Mouse (Mus musculus) lung, postnatal 0 days (tissue): ENCODE data around the gene Skp1a. TPM values are rescaled to one million over a fixed set of nuclear protein-coding genes. Genes with fewer than 3 reads are reported as not detected.
A peak's percentile ranks its signal among the peaks of the same experiment; 100 is the strongest.

Source experiments
- ATAC-seq: fragments of 200-750 bp; cut with Nextera tagmentation; 2 replicates; pipeline ENCODE4 v1.8.0; 2017; ENCODE audit warnings: moderate library complexity
- DNase-seq: peaks from one replicate; pipeline ENCODE4 v3.0.0-alpha.2; 2016; ENCODE audit warnings: low spot score
- H3K27ac ChIP-seq: fragments of 300-500 bp; sonication (generic); 2 replicates; pipeline ENCODE4 v1.5.1; 2014; ENCODE audit warnings: antibody characterized with exemption, mild to moderate bottlenecking, low read length, mixed read lengths
- H3K27me3 ChIP-seq: fragments of 300-500 bp; sonication (generic); replicated peaks from 2 replicates; pipeline ENCODE4 v1.6.1; 2014; ENCODE audit warnings: low read length, mixed read lengths; ENCODE audit not compliant: insufficient read depth
- H3K36me3 ChIP-seq: fragments of 300-500 bp; sonication (generic); 2 replicates; pipeline ENCODE4 v1.6.1; 2014; ENCODE audit warnings: low read length, mixed read lengths; ENCODE audit not compliant: insufficient read depth
- H3K4me1 ChIP-seq: fragments of 300-500 bp; sonication (generic); 2 replicates; pipeline ENCODE4 v1.6.1; 2014; ENCODE audit warnings: antibody characterized with exemption, low read depth, low read length, mixed read lengths; ENCODE audit not compliant: insufficient read depth
- H3K4me2 ChIP-seq: fragments of 300-500 bp; sonication (generic); replicated peaks from 2 replicates; pipeline ENCODE4 v1.6.1; 2014; ENCODE audit warnings: low read depth, mild to moderate bottlenecking, low read length, moderate library complexity, mixed read lengths
- H3K4me3 ChIP-seq: fragments of 300-500 bp; sonication (generic); 2 replicates; pipeline ENCODE4 v1.5.1; 2014; ENCODE audit warnings: low read depth, low read length
- H3K9ac ChIP-seq: fragments of 300-500 bp; sonication (generic); replicated peaks from 2 replicates; pipeline ENCODE4 v1.6.1; 2014; ENCODE audit warnings: low read depth, mild to moderate bottlenecking
- H3K9me3 ChIP-seq: fragments of 300-500 bp; sonication (generic); 2 replicates; pipeline ENCODE4 v1.6.1; 2016; ENCODE audit warnings: low read length, mixed read lengths
- CTCF ChIP-seq: IDR thresholded peaks from 2 replicates; pipeline ENCODE4 v1.5.1; 2016; ENCODE audit warnings: antibody characterized with exemption, mild to moderate bottlenecking
- EP300 ChIP-seq: IDR thresholded peaks from 2 replicates; pipeline ENCODE4 v1.6.1; 2016; ENCODE audit warnings: antibody characterized with exemption, mild to moderate bottlenecking, control low read depth
- WGBS: fragments of 180-500 bp; shearing (Covaris S2); extraction: QIAGEN DNeasy Blood & Tissue Kit; methylation state at CpG from one replicate; pipeline ENCODE4 v1.1.7; 2014; 5-methylcytosine and 5-hydroxymethylcytosine counted together
- polyA plus RNA-seq: library from polyadenylated mRNA; unstranded; fragments of >200 nt; fragmentation: Nextera tagmentation; extraction: Ambion mirVana; gene quantifications from 2 replicates; pipeline ENCODE4 v1.2.1, GENCODE M21; 2015

Skp1a gene
- polyA plus RNA-seq, 1 experiment from 2014 or later = 552 TPM

DNA sequence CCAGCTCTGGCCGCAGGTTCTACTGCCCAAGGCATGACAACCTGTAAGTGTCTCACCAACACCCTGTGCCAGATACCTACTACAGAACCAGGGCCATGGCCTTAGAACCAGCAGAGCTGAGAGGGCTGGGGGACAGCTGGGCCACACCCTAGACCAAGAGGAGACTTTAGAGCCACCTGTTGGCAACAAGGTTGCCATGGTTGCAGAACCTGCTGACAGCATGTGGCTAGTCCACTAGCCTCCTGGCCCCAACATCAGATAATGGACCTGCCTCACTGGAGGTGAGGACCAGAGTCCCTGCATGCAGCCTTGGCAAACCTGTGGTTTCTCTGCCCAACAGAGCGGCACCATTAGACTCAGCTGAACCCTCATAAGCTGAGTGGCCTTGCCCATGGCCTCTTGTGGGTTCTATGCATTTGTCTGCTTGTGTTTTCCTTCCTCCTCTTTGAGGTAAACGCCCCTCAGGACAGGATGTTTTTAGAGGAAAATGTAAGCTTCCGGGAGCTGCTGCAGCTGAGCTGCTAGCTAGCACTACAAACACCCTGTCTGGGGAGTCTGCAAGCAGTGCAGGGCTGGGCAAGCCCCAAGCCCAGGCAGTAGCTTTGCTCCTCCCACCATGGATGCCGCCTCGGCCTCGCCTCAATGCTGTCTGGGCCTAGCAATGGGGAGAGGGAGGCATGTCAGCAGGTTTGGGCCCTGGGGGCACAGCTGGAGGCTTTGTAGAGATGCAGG, 36.5 kb downstream of the Skp1a start:
- Histone ChIP-seq H3K36me3 (no peaks in the 10 kb centered on the region), H3K4me3 (no peak overlapping the region), H3K9me3 (no peaks in the 10 kb centered on the region), H3K27ac (peak overlapping the region; percentile 76), H3K27me3 (no peaks in the 10 kb centered on the region), H3K9ac (no peak overlapping the region), H3K4me2 (no peak overlapping the region), H3K4me1 (peaks cover 43% of the 10 kb centered on the region)
- WGBS = 51% methylated on average over 7 of the region's 7 CpGs
- peak; percentile 92 for TF ChIP-seq EP300
- no peak for TF ChIP-seq CTCF
- peak; percentile 53 for ATAC-seq
- peak; percentile 63 for DNase-seq

DNA sequence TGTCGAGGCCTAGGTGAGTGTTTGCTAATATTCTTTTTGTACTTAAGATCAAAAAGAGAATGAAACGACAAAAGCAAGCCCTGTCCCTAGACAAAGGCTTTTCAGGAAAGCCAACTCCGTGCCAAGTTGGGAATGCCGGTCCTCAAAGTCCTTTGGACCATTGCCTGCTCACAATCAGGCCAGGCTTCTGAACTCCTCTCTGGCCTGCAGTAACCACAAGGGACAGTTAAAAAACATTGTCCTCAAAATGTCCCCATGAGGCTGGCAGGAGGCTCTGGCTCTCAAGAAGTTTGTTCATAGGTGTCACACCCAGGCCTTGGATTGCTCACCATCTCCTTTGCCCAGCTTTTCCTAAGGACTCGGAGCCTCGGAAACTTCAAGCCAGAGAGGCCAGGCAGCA, 38.0 kb downstream of the Skp1a start:
- WGBS = 29% methylated on average over 6 of the region's 6 CpGs
- no peak overlapping the region for H3K4me3 ChIP-seq
- H3K4me2 ChIP-seq = no peak overlapping the region
- ATAC-seq = no peak
- no peaks in the 10 kb centered on the region for H3K27me3 ChIP-seq
- H3K4me1 ChIP-seq = peaks cover 47% of the 10 kb centered on the region
- H3K27ac ChIP-seq = peak overlapping the region; percentile 22; the same call in 1 of the 2 replicates
- no peaks in the 10 kb centered on the region for H3K36me3 ChIP-seq
- no peak overlapping the region for H3K9ac ChIP-seq
- H3K9me3 ChIP-seq = no peaks in the 10 kb centered on the region
- DNase-seq = no peak
- TF ChIP-seq EP300 (no peak), CTCF (no peak)

DNA sequence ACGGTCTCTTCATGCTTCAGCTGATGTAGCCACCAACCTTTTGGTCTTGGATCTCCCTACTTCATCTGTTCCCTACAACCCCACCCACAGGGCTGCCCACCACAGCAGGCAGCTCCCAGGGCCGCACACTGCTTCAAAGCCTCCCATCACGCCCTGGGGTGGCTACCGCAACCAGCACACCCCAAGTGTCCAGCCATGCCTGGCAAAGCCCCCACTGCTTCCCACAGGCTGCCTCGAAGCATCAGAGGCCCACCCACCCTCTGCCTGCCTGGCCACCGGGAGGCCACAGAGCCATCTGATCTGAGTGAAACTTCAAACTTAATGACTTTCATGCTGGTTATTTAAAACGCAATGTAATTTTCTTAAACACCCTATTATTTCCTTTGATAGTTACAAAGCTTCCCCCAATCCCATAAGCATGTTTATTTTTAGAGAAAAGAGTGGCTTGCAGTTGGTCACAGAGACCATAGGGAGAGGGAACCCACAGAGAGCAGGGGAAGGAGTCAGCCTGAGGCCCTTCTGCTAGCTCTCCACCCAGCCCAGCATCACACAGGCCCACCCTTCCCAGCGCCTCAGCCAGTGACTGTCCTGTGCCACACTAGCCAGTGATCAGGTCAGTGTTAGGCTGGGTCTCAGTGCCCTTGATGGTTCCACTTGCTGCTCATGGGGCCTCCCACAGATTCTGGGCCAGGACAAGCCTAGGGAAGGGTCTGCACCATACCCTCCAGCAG, 40.1 kb downstream of the Skp1a start:
- 67% methylated on average over 8 of the region's 8 CpGs for WGBS
- TF ChIP-seq EP300 (no peak), CTCF (no peak)
- Histone ChIP-seq H3K4me2 (no peak overlapping the region), H3K9me3 (no peaks in the 10 kb centered on the region), H3K4me1 (peaks cover 37% of the 10 kb centered on the region), H3K27me3 (no peaks in the 10 kb centered on the region), H3K4me3 (no peak overlapping the region), H3K27ac (peak overlapping the region; percentile 71; the same call in 1 of the 2 replicates), H3K36me3 (no peaks in the 10 kb centered on the region), H3K9ac (no peak overlapping the region)
- DNase-seq (no peak), ATAC-seq (no peak)

DNA sequence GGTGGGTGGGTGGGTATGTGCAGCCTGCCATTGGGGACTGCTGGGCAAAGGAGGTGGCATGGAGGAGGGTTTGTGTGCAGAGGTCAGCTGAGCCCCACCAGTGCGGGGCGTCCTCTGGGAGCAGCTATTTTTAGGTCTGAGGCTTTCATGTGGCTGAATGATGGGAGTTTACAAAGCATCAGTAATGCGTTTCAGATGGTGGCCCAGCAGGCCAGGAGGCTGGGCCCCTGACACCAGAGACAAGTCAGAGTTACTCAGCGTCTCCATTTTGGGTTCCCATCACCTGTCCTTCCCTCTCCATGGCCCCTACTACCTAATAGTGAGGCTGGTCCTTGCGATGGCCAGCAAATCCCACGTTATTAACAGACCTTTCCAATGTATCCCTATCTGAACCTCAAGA, 40.8 kb downstream of the Skp1a start:
- Histone ChIP-seq H3K4me2 (no peak overlapping the region), H3K4me1 (peaks cover 37% of the 10 kb centered on the region), H3K36me3 (no peaks in the 10 kb centered on the region), H3K9ac (no peak overlapping the region), H3K27me3 (no peaks in the 10 kb centered on the region), H3K9me3 (no peaks in the 10 kb centered on the region), H3K27ac (peak overlapping the region; percentile 71), H3K4me3 (no peak overlapping the region)
- WGBS = 67% methylated on average over 6 of the region's 6 CpGs
- no peak for TF ChIP-seq EP300
- TF ChIP-seq CTCF = 0 out of 2 replicates have a peak, but pooled peaks have one; percentile 4
- no peak for DNase-seq
- no peak for ATAC-seq

DNA sequence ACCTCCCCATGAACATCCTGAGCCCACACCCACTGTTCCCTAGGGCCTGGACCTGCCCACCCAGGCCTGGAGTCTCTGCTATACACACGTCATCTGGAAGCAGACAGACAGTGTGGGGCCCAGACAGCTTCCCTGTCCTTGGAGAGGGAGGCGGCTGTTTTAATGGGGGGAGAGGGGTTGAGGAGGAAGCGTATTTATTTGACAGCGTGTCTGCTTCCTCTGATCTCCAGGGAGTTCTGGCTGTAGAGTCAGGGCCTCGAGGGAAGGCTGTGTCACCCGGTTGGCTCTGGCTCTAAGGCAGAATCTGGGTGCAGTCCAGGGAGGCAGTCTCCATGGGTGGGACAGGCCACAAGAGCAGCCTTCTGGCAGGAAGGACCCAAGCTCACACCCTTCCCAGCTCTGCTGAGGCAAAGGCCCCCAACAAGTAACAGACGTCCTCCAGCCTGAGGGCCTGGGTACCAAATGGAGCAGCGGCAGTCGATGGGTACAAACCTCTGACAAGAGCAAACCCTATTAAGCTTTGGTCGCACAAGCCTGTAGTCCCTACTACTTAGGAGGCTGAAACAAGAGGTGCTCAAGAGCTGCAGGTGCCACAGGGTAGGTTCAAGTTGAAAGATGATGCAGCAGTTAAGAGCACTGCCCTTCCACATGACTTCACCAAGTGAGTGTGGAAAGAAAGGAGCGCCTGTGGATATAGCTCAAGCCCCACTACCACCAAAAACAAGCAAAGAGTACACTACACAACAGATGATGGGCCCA, 41.6 kb downstream of the Skp1a start:
- DNase-seq (peak; percentile 89), ATAC-seq (peak; percentile 93)

DNA sequence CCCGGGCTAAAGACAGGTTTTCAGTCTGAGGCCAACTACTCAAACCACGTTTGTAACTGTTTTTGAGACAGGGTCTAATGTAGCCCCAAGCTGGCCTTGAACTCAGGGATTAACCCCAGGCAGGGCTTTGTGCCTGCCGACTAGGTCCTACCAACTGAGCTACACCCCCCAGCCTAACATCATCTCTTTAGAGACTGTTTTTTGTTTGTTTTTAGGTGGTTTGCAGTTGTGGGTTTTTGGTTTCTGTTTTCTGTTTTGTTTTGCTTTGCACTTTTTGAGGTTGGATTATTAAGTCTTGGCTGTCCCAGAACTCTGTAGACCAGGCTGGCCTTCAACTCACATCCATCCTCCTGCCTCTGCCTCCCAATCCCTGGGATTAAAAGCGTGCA, 42.1 kb downstream of the Skp1a start:
- Histone ChIP-seq H3K4me1 (peaks cover 30% of the 10 kb centered on the region), H3K9me3 (no peaks in the 10 kb centered on the region), H3K27me3 (no peaks in the 10 kb centered on the region), H3K36me3 (no peaks in the 10 kb centered on the region), H3K27ac (peak overlapping the region; percentile 64; the same call in 1 of the 2 replicates), H3K4me2 (no peak overlapping the region), H3K9ac (no peak overlapping the region), H3K4me3 (no peak overlapping the region)
- no peak for DNase-seq
- TF ChIP-seq EP300 (no peak), CTCF (no peak)
- no peak for ATAC-seq
- 69% methylated on average over 4 of the region's 4 CpGs for WGBS

More for the DNA sequence above, 41.6 kb downstream of the Skp1a start:
- peak overlapping the region; percentile 71 for H3K27ac ChIP-seq
- no peak overlapping the region for H3K4me2 ChIP-seq
- H3K9me3 ChIP-seq = no peaks in the 10 kb centered on the region
- WGBS = 50% methylated on average over 11 of the region's 11 CpGs
- no peak overlapping the region for H3K9ac ChIP-seq
- no peaks in the 10 kb centered on the region for H3K36me3 ChIP-seq
- peaks cover 33% of the 10 kb centered on the region for H3K4me1 ChIP-seq
- H3K4me3 ChIP-seq = no peak overlapping the region
- TF ChIP-seq EP300 (peak; percentile 92), CTCF (no peak)
- no peaks in the 10 kb centered on the region for H3K27me3 ChIP-seq
